Mouse (Mus musculus) neural tube, embryonic 14.5 days (tissue): Measurements from ENCODE around the gene Olfr1394. TPM values are rescaled to one million over a fixed set of nuclear protein-coding genes. Genes with fewer than 3 reads are reported as not detected.

Experiments
- ATAC-seq: fragments of 200-750 bp; cut with Nextera tagmentation; 2 replicates; pipeline ENCODE4 v1.8.0; 2017; ENCODE audit warnings: low read depth, mild to moderate bottlenecking, moderate TSS enrichment, moderate library complexity
- H3K27ac ChIP-seq: fragments of 300-500 bp; sonication (generic); 2 replicates; pipeline ENCODE4 v1.5.1; 2014; ENCODE audit warnings: low read depth, mild to moderate bottlenecking, control low read depth, low read length, moderate library complexity, mixed read lengths
- H3K27me3 ChIP-seq: fragments of 300-500 bp; sonication (generic); 2 replicates; pipeline ENCODE4 v1.6.1; 2014; ENCODE audit warnings: low read length; ENCODE audit not compliant: control insufficient read depth, insufficient read depth
- H3K36me3 ChIP-seq: fragments of 300-500 bp; sonication (generic); 2 replicates; pipeline ENCODE4 v1.6.1; 2014; ENCODE audit warnings: low read length, mixed read lengths; ENCODE audit not compliant: control insufficient read depth, insufficient read depth
- H3K4me1 ChIP-seq: fragments of 300-500 bp; sonication (generic); 2 replicates; pipeline ENCODE4 v1.6.1; 2014; ENCODE audit warnings: low read length; ENCODE audit not compliant: control insufficient read depth, insufficient read depth
- H3K4me2 ChIP-seq: fragments of 300-500 bp; sonication (generic); 2 replicates; pipeline ENCODE4 v1.6.1; 2014; ENCODE audit warnings: mild to moderate bottlenecking, low read depth, low read length, control low read depth
- H3K4me3 ChIP-seq: fragments of 300-500 bp; sonication (generic); 2 replicates; pipeline ENCODE4 v1.5.1; 2014; ENCODE audit warnings: low read depth, low read length, control low read depth, mixed read lengths
- H3K9ac ChIP-seq: fragments of 300-500 bp; sonication (generic); replicated peaks from 2 replicates; pipeline ENCODE4 v1.6.1; 2014; ENCODE audit warnings: low read depth, mild to moderate bottlenecking, control low read depth, low read length, mixed read lengths
- H3K9me3 ChIP-seq: fragments of 300-500 bp; sonication (generic); 2 replicates; pipeline ENCODE4 v1.6.1; 2016; ENCODE audit warnings: low read length; ENCODE audit not compliant: control insufficient read depth
- WGBS: fragments of 180-500 bp; shearing (Covaris S2); extraction: QIAGEN DNeasy Blood & Tissue Kit; methylation state at CpG from one replicate; pipeline ENCODE4 v1.1.7; 2014; 5-methylcytosine and 5-hydroxymethylcytosine counted together
- polyA plus RNA-seq: library from polyadenylated mRNA; unstranded; fragments of >200 nt; fragmentation: Nextera tagmentation; extraction: Ambion mirVana; gene quantifications from 2 replicates; pipeline ENCODE4 v1.2.1, GENCODE M21; 2014

Gene Olfr1394
- polyA plus RNA-seq, 1 experiment from 2014 or later = not detected

GRCm38 (mm10) chr11:49202071-49202470, 47.9 kb downstream of the Olfr1394 start:
- H3K27me3 ChIP-seq = no peaks in the 10 kb centered on the region; the same call in 1 of the 2 replicates
- 62% methylated on average over 2 of the region's 2 CpGs for WGBS
- no peaks in the 10 kb centered on the region for H3K9me3 ChIP-seq
- H3K9ac ChIP-seq = peak overlapping the region; percentile 95; the same call in 1 of the 2 replicates
- H3K4me1 ChIP-seq = peaks cover 16% of the 10 kb centered on the region
- H3K4me3 ChIP-seq = peak overlapping the region; percentile 98
- H3K27ac ChIP-seq = no peak overlapping the region
- H3K4me2 ChIP-seq = peak overlapping the region; percentile 92
- no peak for ATAC-seq
- H3K36me3 ChIP-seq = no peaks in the 10 kb centered on the region

GRCm38 (mm10) chr11:49202523-49203061, 48.4 kb downstream of the Olfr1394 start:
- peak overlapping the region; percentile 98 for H3K4me3 ChIP-seq
- no peaks in the 10 kb centered on the region for H3K9me3 ChIP-seq
- ATAC-seq = peak; percentile 50; the same call in 1 of the 2 replicates
- H3K36me3 ChIP-seq = no peaks in the 10 kb centered on the region
- H3K27me3 ChIP-seq = no peaks in the 10 kb centered on the region; the same call in 1 of the 2 replicates
- peak overlapping the region; percentile 92 for H3K4me2 ChIP-seq
- peak overlapping the region; percentile 96 for H3K27ac ChIP-seq
- WGBS = 6% methylated on average over 10 of the region's 10 CpGs
- peaks cover 16% of the 10 kb centered on the region for H3K4me1 ChIP-seq
- peak overlapping the region; percentile 95 for H3K9ac ChIP-seq

- Histone ChIP-seq H3K36me3 (no peaks in the 10 kb centered on the region), H3K9me3 (no peaks in the 10 kb centered on the region), H3K27ac (peak within 1 kb of the TSS; percentile 96), H3K27me3 (no peaks in the 10 kb centered on the region; the same call in 1 of the 2 replicates), H3K4me2 (peak within 1 kb of the TSS; percentile 92), H3K9ac (peak within 1 kb of the TSS; percentile 95), H3K4me3 (peak within 1 kb of the TSS; percentile 98), H3K4me1 (peaks cover 16% of the 10 kb centered on the region)
- under 1% methylated on average over 43 of the region's 47 CpGs for WGBS
- peak; percentile 95 for ATAC-seq
Observed at GRCm38 (mm10) chr11:49203129-49203768, 49.1 kb downstream of the Olfr1394 start, which contains the start of gene Zfp62. Gene Zfp62 (plus strand): TSS chr11:49203292.

GRCm38 (mm10) chr11:49203771-49204497, 49.8 kb downstream of the Olfr1394 start:
- Histone ChIP-seq H3K27me3 (no peaks in the 10 kb centered on the region; the same call in 1 of the 2 replicates), H3K4me3 (peak overlapping the region; percentile 98), H3K27ac (peak overlapping the region; percentile 96), H3K9me3 (no peaks in the 10 kb centered on the region), H3K4me1 (peaks cover 16% of the 10 kb centered on the region), H3K9ac (peak overlapping the region; percentile 95), H3K36me3 (no peaks in the 10 kb centered on the region), H3K4me2 (peak overlapping the region; percentile 92)
- ATAC-seq = peak; percentile 75
- WGBS = 0% methylated on average over 24 of the region's 24 CpGs

GRCm38 (mm10) chr11:49205080-49205590, 51.0 kb downstream of the Olfr1394 start:
- Histone ChIP-seq H3K4me1 (peaks cover 16% of the 10 kb centered on the region), H3K9ac (no peak overlapping the region), H3K36me3 (no peaks in the 10 kb centered on the region), H3K27me3 (no peaks in the 10 kb centered on the region; the same call in 1 of the 2 replicates), H3K4me2 (no peak overlapping the region), H3K27ac (no peak overlapping the region), H3K9me3 (no peaks in the 10 kb centered on the region), H3K4me3 (peak overlapping the region; percentile 98; the same call in 1 of the 2 replicates)
- 87% methylated on average over 6 of the region's 6 CpGs for WGBS
- no peak for ATAC-seq

GRCm38 (mm10) chr11:49207495-49207894, 53.3 kb downstream of the Olfr1394 start:
- H3K27ac ChIP-seq = no peak overlapping the region
- peaks cover 12% of the 10 kb centered on the region for H3K4me1 ChIP-seq
- no peaks in the 10 kb centered on the region for H3K36me3 ChIP-seq
- H3K27me3 ChIP-seq = no peaks in the 10 kb centered on the region; the same call in 1 of the 2 replicates
- H3K9ac ChIP-seq = no peak overlapping the region
- no peaks in the 10 kb centered on the region for H3K9me3 ChIP-seq
- WGBS = 98% methylated on average over 1 of the region's 1 CpGs
- H3K4me2 ChIP-seq = no peak overlapping the region
- H3K4me3 ChIP-seq = no peak overlapping the region
- ATAC-seq = no peak

Other genes starting within 250 kb of the Olfr1394 start
- gene Psme2b, start 208.2 kb upstream of the Olfr1394 start, polyA plus RNA-seq = 1.4 and 1.6 TPM in 2 replicates
- not detected in 2 replicates for gene Olfr56, start 175.5 kb upstream of the Olfr1394 start, polyA plus RNA-seq
- gene 9930111J21Rik1, start 175.0 kb upstream of the Olfr1394 start, polyA plus RNA-seq = 0.46 TPM in 1 of 2 replicates, not detected in the other
- not detected in 2 replicates for gene Gm12185, start 162.2 kb upstream of the Olfr1394 start, polyA plus RNA-seq
- not detected in 2 replicates for gene Tgtp1, start 160.2 kb upstream of the Olfr1394 start, polyA plus RNA-seq
- gene 9930111J21Rik2, start 103.1 kb upstream of the Olfr1394 start, polyA plus RNA-seq = 0.27 and 0.55 TPM in 2 replicates
- not detected in 2 replicates for gene Tgtp2, start 90.2 kb upstream of the Olfr1394 start, polyA plus RNA-seq
- gene Ifi47, start 77.8 kb upstream of the Olfr1394 start, polyA plus RNA-seq = 0.62 TPM in 1 of 2 replicates, not detected in the other
- not detected in 2 replicates for gene Olfr1396, start 39.5 kb upstream of the Olfr1394 start, polyA plus RNA-seq
- gene Olfr1395, start 12.1 kb upstream of the Olfr1394 start, polyA plus RNA-seq = not detected in 2 replicates
- gene Btnl9, start 32.8 kb downstream of the Olfr1394 start, polyA plus RNA-seq = 0.17 and 0.23 TPM in 2 replicates
- gene Zfp62, start 48.9 kb downstream of the Olfr1394 start, polyA plus RNA-seq = 49.6 and 54.4 TPM in 2 replicates
- 22.6 and 29.3 TPM in 2 replicates for gene Mgat1, start 89.8 kb downstream of the Olfr1394 start, polyA plus RNA-seq
- 0.09 TPM in 1 of 2 replicates, not detected in the other for gene Olfr1393, start 123.9 kb downstream of the Olfr1394 start, polyA plus RNA-seq
- gene Olfr1392, start 130.9 kb downstream of the Olfr1394 start, polyA plus RNA-seq = not detected in 2 replicates
- gene Olfr10, start 150.4 kb downstream of the Olfr1394 start, polyA plus RNA-seq = not detected in 2 replicates
- gene Olfr1391, start 168.4 kb downstream of the Olfr1394 start, polyA plus RNA-seq = not detected in 2 replicates
- not detected in 2 replicates for gene Olfr1390, start 180.8 kb downstream of the Olfr1394 start, polyA plus RNA-seq